Mouse (Mus musculus) adipose tissue, adult 10 weeks (tissue): ENCODE data around the gene Vmn1r101. TPM values are rescaled to one million over a fixed set of nuclear protein-coding genes. Genes with fewer than 3 reads are reported as not detected.

Source experiments
- polyA plus RNA-seq: library from polyadenylated mRNA; stranded (reverse); fragments of 350-450 nt; fragmentation: Illumina TruSeq; extraction: RNeasy Lipid Tissue Mini Kit (QIAGEN cat#74804); gene quantifications from one replicate; pipeline ENCODE4 v1.2.3, GENCODE M21; 2014; ENCODE audit warnings: low read depth, low replicate concordance

The Vmn1r101 gene
- not detected for polyA plus RNA-seq

GRCm38 (mm10) chr7:20442493-20442892 lies at the start of gene Vmn1r101:
Gene Vmn1r101 (minus strand): TSS chr7:20442593.

GRCm38 (mm10) chr7:20474825-20475224 lies 32.4 kb upstream of the Vmn1r101 start, which contains the start of gene Gm10670:
Gene Gm10670 (minus strand): TSS chr7:20474925.

GRCm38 (mm10) chr7:20417642-20418041 lies 24.8 kb downstream of the Vmn1r101 start, which contains the start of gene Vmn1r100:
Gene Vmn1r100 (plus strand): TSS chr7:20417942.

Other genes starting within 250 kb of the Vmn1r101 start
- not detected for gene Vmn1r95, start 248.9 kb downstream of the Vmn1r101 start, polyA plus RNA-seq
- not detected for gene Gm6164, start 237.0 kb downstream of the Vmn1r101 start, polyA plus RNA-seq
- gene Gm4498, start 208.8 kb downstream of the Vmn1r101 start, polyA plus RNA-seq: not detected
- not detected for gene Gm5890, start 179.8 kb downstream of the Vmn1r101 start, polyA plus RNA-seq
- not detected for gene Gm4133, start 108.5 kb downstream of the Vmn1r101 start, polyA plus RNA-seq
- gene Gm5728, start 67.2 kb downstream of the Vmn1r101 start, polyA plus RNA-seq: not detected
- not detected for gene Vmn1r100, start 24.7 kb downstream of the Vmn1r101 start, polyA plus RNA-seq
- gene Gm10670, start 32.3 kb upstream of the Vmn1r101 start, polyA plus RNA-seq: not detected
- not detected for gene Vmn1r103, start 67.9 kb upstream of the Vmn1r101 start, polyA plus RNA-seq
- gene Vmn1r104, start 91.2 kb upstream of the Vmn1r101 start, polyA plus RNA-seq: not detected
- not detected for gene Gm5726, start 103.2 kb upstream of the Vmn1r101 start, polyA plus RNA-seq
- gene Gm4141, start 133.6 kb upstream of the Vmn1r101 start, polyA plus RNA-seq: not detected
- not detected for gene Gm4513, start 156.4 kb upstream of the Vmn1r101 start, polyA plus RNA-seq
- not detected for gene Vmn1r107, start 226.3 kb upstream of the Vmn1r101 start, polyA plus RNA-seq